Mouse (Mus musculus) kidney, embryonic 15.5 days (tissue): ENCODE measurements around the gene Fyn. TPM values are rescaled to one million over a fixed set of nuclear protein-coding genes. Genes with fewer than 3 reads are reported as not detected.
A peak's percentile ranks its signal among the peaks of the same experiment; 100 is the strongest.

ENCODE experiments used
- ATAC-seq: fragments of 200-750 bp; cut with Nextera tagmentation; replicated peaks from 2 replicates; pipeline ENCODE4 v1.8.0; 2017; ENCODE audit warnings: moderate TSS enrichment; ENCODE audit not compliant: low FRiP score
- H3K27ac ChIP-seq: fragments of 300-500 bp; sonication (generic); 2 replicates; pipeline ENCODE4 v1.5.1; 2015; ENCODE audit warnings: mild to moderate bottlenecking, inconsistent platforms
- H3K27me3 ChIP-seq: fragments of 300-500 bp; sonication (generic); 2 replicates; pipeline ENCODE4 v1.6.1; 2015; ENCODE audit warnings: inconsistent platforms
- H3K36me3 ChIP-seq: fragments of 300-500 bp; sonication (generic); 2 replicates; pipeline ENCODE4 v1.6.1; 2015; ENCODE audit warnings: inconsistent platforms
- H3K4me1 ChIP-seq: fragments of 300-500 bp; sonication (generic); 2 replicates; pipeline ENCODE4 v1.6.1; 2015; ENCODE audit warnings: inconsistent platforms
- H3K4me2 ChIP-seq: fragments of 300-500 bp; sonication (generic); 2 replicates; pipeline ENCODE4 v1.6.1; 2015; ENCODE audit warnings: moderate library complexity, mild to moderate bottlenecking, inconsistent platforms
- H3K4me3 ChIP-seq: fragments of 300-500 bp; sonication (generic); replicated peaks from 2 replicates; pipeline ENCODE4 v1.5.1; 2015; ENCODE audit warnings: mild to moderate bottlenecking, inconsistent platforms
- H3K9ac ChIP-seq: fragments of 300-500 bp; sonication (generic); 2 replicates; pipeline ENCODE4 v1.6.1; 2015; ENCODE audit warnings: mild to moderate bottlenecking, inconsistent platforms
- H3K9me3 ChIP-seq: fragments of 300-500 bp; sonication (generic); replicated peaks from 2 replicates; pipeline ENCODE4 v1.6.1; 2016; ENCODE audit warnings: inconsistent platforms
- WGBS: fragments of 180-500 bp; shearing (Covaris S2); methylation state at CpG from one replicate; pipeline ENCODE4 v1.1.7; 2015; ENCODE audit warnings: mixed read lengths; 5-methylcytosine and 5-hydroxymethylcytosine counted together
- polyA plus RNA-seq: library from polyadenylated mRNA; unstranded; fragments of >200 nt; fragmentation: Nextera tagmentation; extraction: Ambion mirVana; gene quantifications from 2 replicates; pipeline ENCODE4 v1.2.1, GENCODE M21; 2015

Fyn gene
- polyA plus RNA-seq, 1 experiment from 2014 or later = 26.2 TPM

- Histone ChIP-seq H3K4me3 (no peak overlapping the region), H3K4me2 (no peak overlapping the region), H3K27me3 (no peaks in the 10 kb centered on the region), H3K9me3 (no peaks in the 10 kb centered on the region), H3K4me1 (peaks cover 57% of the 10 kb centered on the region), H3K27ac (peak overlapping the region; percentile 88), H3K9ac (no peak overlapping the region), H3K36me3 (peaks cover 25% of the 10 kb centered on the region; the same call in 1 of the 2 replicates)
- ATAC-seq = no peak
- WGBS = 67% methylated on average over 3 of the region's 3 CpGs
These were observed 166.7 kb downstream of the Fyn start for GRCm38 (mm10) chr10:39535347-39535746.

- peaks cover 25% of the 10 kb centered on the region; the same call in 1 of the 2 replicates for H3K36me3 ChIP-seq
- 76% methylated on average over 11 of the region's 11 CpGs for WGBS
- H3K4me1 ChIP-seq = peaks cover 62% of the 10 kb centered on the region
- ATAC-seq = no peak
- no peaks in the 10 kb centered on the region for H3K9me3 ChIP-seq
- 0 out of 2 replicates have a peak overlapping the region, but pooled peaks have one; percentile 88 for H3K27ac ChIP-seq
- H3K9ac ChIP-seq = no peak overlapping the region
- H3K4me3 ChIP-seq = no peak overlapping the region
- H3K4me2 ChIP-seq = no peak overlapping the region
- H3K27me3 ChIP-seq = no peaks in the 10 kb centered on the region
These were observed 167.6 kb downstream of the Fyn start for GRCm38 (mm10) chr10:39536258-39536657.

GRCm38 (mm10) chr10:39540012-39540647, 171.5 kb downstream of the Fyn start:
- H3K9me3 ChIP-seq = no peaks in the 10 kb centered on the region
- 64% methylated on average over 9 of the region's 9 CpGs for WGBS
- no peak for ATAC-seq
- H3K9ac ChIP-seq = no peak overlapping the region
- no peaks in the 10 kb centered on the region for H3K27me3 ChIP-seq
- H3K4me2 ChIP-seq = no peak overlapping the region
- H3K36me3 ChIP-seq = peaks cover 29% of the 10 kb centered on the region
- no peak overlapping the region for H3K4me3 ChIP-seq
- H3K4me1 ChIP-seq = peaks cover 57% of the 10 kb centered on the region
- peak overlapping the region; percentile 54 for H3K27ac ChIP-seq

- Histone ChIP-seq H3K4me2 (no peak overlapping the region), H3K27me3 (no peaks in the 10 kb centered on the region), H3K36me3 (peaks cover 28% of the 10 kb centered on the region), H3K4me3 (no peak overlapping the region), H3K4me1 (peaks cover 51% of the 10 kb centered on the region), H3K9ac (no peak overlapping the region), H3K9me3 (no peaks in the 10 kb centered on the region), H3K27ac (peak overlapping the region; percentile 92)
- ATAC-seq = peak; percentile 86
- 13% methylated on average over 7 of the region's 7 CpGs for WGBS
These were observed 172.3 kb downstream of the Fyn start for GRCm38 (mm10) chr10:39540995-39541394.

- H3K4me1 ChIP-seq = peaks cover 46% of the 10 kb centered on the region
- H3K4me2 ChIP-seq = no peak overlapping the region
- ATAC-seq = peak; percentile 49
- H3K27ac ChIP-seq = peak overlapping the region; percentile 92
- H3K9me3 ChIP-seq = no peaks in the 10 kb centered on the region
- no peak overlapping the region for H3K4me3 ChIP-seq
- H3K36me3 ChIP-seq = peaks cover 24% of the 10 kb centered on the region
- H3K27me3 ChIP-seq = no peaks in the 10 kb centered on the region
- 34% methylated on average over 6 of the region's 6 CpGs for WGBS
- H3K9ac ChIP-seq = no peak overlapping the region
These were observed 172.8 kb downstream of the Fyn start for GRCm38 (mm10) chr10:39541451-39541874.

GRCm38 (mm10) chr10:39541951-39542521, 173.4 kb downstream of the Fyn start:
- WGBS = 19% methylated on average over 7 of the region's 7 CpGs

GRCm38 (mm10) chr10:39542535-39543257, 174.0 kb downstream of the Fyn start:
- Histone ChIP-seq H3K36me3 (peaks cover 16% of the 10 kb centered on the region), H3K4me3 (no peak overlapping the region), H3K9ac (no peak overlapping the region), H3K9me3 (no peaks in the 10 kb centered on the region), H3K4me2 (no peak overlapping the region), H3K4me1 (peaks cover 46% of the 10 kb centered on the region), H3K27me3 (no peaks in the 10 kb centered on the region), H3K27ac (peak overlapping the region; percentile 92)
- ATAC-seq = no peak; the same call in 1 of the 2 replicates
- 65% methylated on average over 15 of the region's 15 CpGs for WGBS

More at GRCm38 (mm10) chr10:39541951-39542521, 173.4 kb downstream of the Fyn start:
- H3K4me1 ChIP-seq = peaks cover 46% of the 10 kb centered on the region
- H3K27me3 ChIP-seq = no peaks in the 10 kb centered on the region
- peak; percentile 23; the same call in 1 of the 2 replicates for ATAC-seq
- H3K9ac ChIP-seq = no peak overlapping the region
- H3K9me3 ChIP-seq = no peaks in the 10 kb centered on the region
- H3K27ac ChIP-seq = peak overlapping the region; percentile 92
- H3K4me2 ChIP-seq = no peak overlapping the region
- H3K4me3 ChIP-seq = no peak overlapping the region
- peaks cover 20% of the 10 kb centered on the region for H3K36me3 ChIP-seq

- no peak for ATAC-seq
- H3K4me2 ChIP-seq = no peak overlapping the region
- no peak overlapping the region for H3K4me3 ChIP-seq
- H3K9me3 ChIP-seq = no peaks in the 10 kb centered on the region
- no peaks in the 10 kb centered on the region for H3K27me3 ChIP-seq
- WGBS = 90% methylated on average over 5 of the region's 5 CpGs
- H3K4me1 ChIP-seq = peaks cover 46% of the 10 kb centered on the region
- H3K9ac ChIP-seq = no peak overlapping the region
- H3K27ac ChIP-seq = peak overlapping the region; percentile 92
- peaks cover 14% of the 10 kb centered on the region for H3K36me3 ChIP-seq
These were observed 174.7 kb downstream of the Fyn start for GRCm38 (mm10) chr10:39543258-39543770.

- Histone ChIP-seq H3K36me3 (peaks cover 8% of the 10 kb centered on the region), H3K9me3 (no peaks in the 10 kb centered on the region), H3K4me3 (no peak overlapping the region), H3K27me3 (no peaks in the 10 kb centered on the region), H3K27ac (no peak overlapping the region), H3K4me1 (peaks cover 32% of the 10 kb centered on the region), H3K4me2 (no peak overlapping the region), H3K9ac (no peak overlapping the region)
- no peak for ATAC-seq
- WGBS = 90% methylated on average over 3 of the region's 3 CpGs
These were observed 178.9 kb downstream of the Fyn start for GRCm38 (mm10) chr10:39547369-39548074.

- H3K4me2 ChIP-seq = no peak overlapping the region
- no peaks in the 10 kb centered on the region for H3K9me3 ChIP-seq
- no peak overlapping the region for H3K27ac ChIP-seq
- H3K4me3 ChIP-seq = no peak overlapping the region
- ATAC-seq = no peak
- no peaks in the 10 kb centered on the region for H3K27me3 ChIP-seq
- H3K9ac ChIP-seq = no peak overlapping the region
- peaks cover 49% of the 10 kb centered on the region for H3K4me1 ChIP-seq
- WGBS = 78% methylated on average over 2 of the region's 2 CpGs
- no peaks in the 10 kb centered on the region; the same call in 1 of the 2 replicates for H3K36me3 ChIP-seq
These were observed 182.1 kb downstream of the Fyn start for GRCm38 (mm10) chr10:39550791-39551190.

- Histone ChIP-seq H3K4me3 (no peak overlapping the region), H3K27ac (peak overlapping the region; percentile 92), H3K4me2 (no peak overlapping the region), H3K36me3 (no peaks in the 10 kb centered on the region; the same call in 1 of the 2 replicates), H3K9ac (no peak overlapping the region), H3K27me3 (no peaks in the 10 kb centered on the region), H3K4me1 (peaks cover 57% of the 10 kb centered on the region), H3K9me3 (no peaks in the 10 kb centered on the region)
- WGBS = 48% methylated on average over 9 of the region's 9 CpGs
- ATAC-seq = no peak
These were observed 183.1 kb downstream of the Fyn start for GRCm38 (mm10) chr10:39551637-39552185.
